Mouse (Mus musculus) macrophage (primary cell): ENCODE measurements around the gene Smchd1. TPM values are rescaled to one million over a fixed set of nuclear protein-coding genes. Genes with fewer than 3 reads are reported as not detected.
A peak's percentile ranks its signal among the peaks of the same experiment; 100 is the strongest.
"Not testable (repeated sequence)": the region's sequence is repeated elsewhere in the genome, so short reads cannot be mapped to it uniquely, and the experiment has no call there.

Source experiments
- H3K27ac ChIP-seq: fragments of 350-480 bp; formaldehyde crosslinking; 2 replicates; pipeline ENCODE4 v1.9.0; 2021
- H3K36me3 ChIP-seq: fragments of 350-480 bp; formaldehyde crosslinking; 2 replicates; pipeline ENCODE4 v1.9.0; 2021; ENCODE audit errors: inconsistent target
- H3K4me3 ChIP-seq: fragments of 350-480 bp; formaldehyde crosslinking; 2 replicates; pipeline ENCODE4 v1.9.0; 2021; ENCODE audit errors: inconsistent target
- H3K79me2 ChIP-seq: fragments of 350-480 bp; formaldehyde crosslinking; 2 replicates; pipeline ENCODE4 v1.9.0; 2021; ENCODE audit errors: inconsistent target
- WGBS: methylation state at CpG from one replicate; pipeline ENCODE4 v1.1.7; 2026; ENCODE audit warnings: inconsistent platforms; ENCODE audit not compliant: missing documents; 5-methylcytosine and 5-hydroxymethylcytosine counted together
- polyA plus RNA-seq: library from polyadenylated mRNA; stranded (reverse); fragments of 250-400 nt; gene quantifications from 3 replicates; pipeline ENCODE4 v1.2.4, GENCODE M21; 2018; ENCODE audit warnings: inconsistent platforms

Smchd1 gene
- polyA plus RNA-seq, 1 experiment from 2014 or later: 34.4 TPM

- no peak overlapping the region for H3K4me3 ChIP-seq
- 96% methylated on average over 14 of the region's 14 CpGs for whole genome bisulfite sequencing
- H3K27ac ChIP-seq: no peak overlapping the region
- peaks cover 34% of the 10 kb centered on the region for H3K36me3 ChIP-seq
- no peaks in the 10 kb centered on the region for H3K79me2 ChIP-seq
Observed at GRCm38 (mm10) chr17:71380346-71380745, 94.8 kb downstream of the Smchd1 start.

- no peak overlapping the region for H3K27ac ChIP-seq
- WGBS: 91% methylated on average over 4 of the region's 4 CpGs
- H3K4me3 ChIP-seq: no peak overlapping the region
- H3K79me2 ChIP-seq: no peaks in the 10 kb centered on the region
- peaks cover 47% of the 10 kb centered on the region for H3K36me3 ChIP-seq
Observed at GRCm38 (mm10) chr17:71377901-71378300, 97.2 kb downstream of the Smchd1 start.

DNA sequence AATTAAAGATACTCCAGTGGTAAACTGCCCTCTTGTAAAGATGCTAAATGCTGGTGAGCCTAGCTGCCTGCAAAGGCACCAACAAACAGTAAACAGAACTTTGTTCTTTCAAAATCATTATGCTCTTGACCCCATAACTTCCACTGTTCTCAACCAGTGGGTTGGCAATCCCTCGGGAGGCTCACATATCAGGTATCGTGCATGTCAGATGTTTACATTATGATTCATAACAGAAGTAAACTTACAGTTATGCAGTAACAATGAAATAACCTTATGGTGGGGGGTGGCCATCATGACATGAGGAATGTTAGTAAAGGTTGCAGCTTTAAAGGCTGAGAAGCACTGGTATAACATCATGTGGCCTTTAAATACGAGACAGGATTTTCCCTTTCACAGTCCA is 119.6 kb downstream of the Smchd1 start:
- Histone ChIP-seq H3K4me3 (no peak overlapping the region), H3K27ac (no peak overlapping the region), H3K36me3 (peaks cover 81% of the 10 kb centered on the region), H3K79me2 (no peaks in the 10 kb centered on the region)
- WGBS: 92% methylated on average over 3 of the region's 3 CpGs

DNA sequence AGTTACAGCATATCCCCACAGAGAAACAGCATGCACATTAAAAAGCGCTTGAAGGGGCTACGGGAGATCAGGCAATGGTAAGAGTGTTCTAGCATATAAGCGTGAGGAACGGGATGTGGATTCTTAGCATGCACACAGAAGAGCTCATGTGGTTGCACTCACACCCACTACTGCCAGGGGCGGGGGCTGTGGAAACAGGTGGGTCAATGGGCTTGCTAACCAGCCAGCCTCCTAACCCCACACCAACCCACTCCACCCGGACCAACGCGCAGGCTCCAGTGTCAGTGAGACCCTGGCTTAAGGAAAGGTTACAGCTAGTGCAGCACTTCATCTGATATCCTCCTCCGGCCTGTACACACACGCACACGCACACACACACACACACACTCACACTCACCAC is 120.9 kb downstream of the Smchd1 start:
- WGBS: 92% methylated on average over 11 of the region's 11 CpGs
- H3K4me3 ChIP-seq: no peak overlapping the region
- H3K36me3 ChIP-seq: peaks cover 81% of the 10 kb centered on the region
- no peak overlapping the region for H3K27ac ChIP-seq
- H3K79me2 ChIP-seq: no peaks in the 10 kb centered on the region

- H3K36me3 ChIP-seq: peaks cover 90% of the 10 kb centered on the region
- H3K27ac ChIP-seq: no peak overlapping the region
- 90% methylated on average over 3 of the region's 3 CpGs for WGBS
- H3K4me3 ChIP-seq: no peak overlapping the region
- H3K79me2 ChIP-seq: no peaks in the 10 kb centered on the region
Observed at GRCm38 (mm10) chr17:71348188-71348587, 127.0 kb downstream of the Smchd1 start.

DNA sequence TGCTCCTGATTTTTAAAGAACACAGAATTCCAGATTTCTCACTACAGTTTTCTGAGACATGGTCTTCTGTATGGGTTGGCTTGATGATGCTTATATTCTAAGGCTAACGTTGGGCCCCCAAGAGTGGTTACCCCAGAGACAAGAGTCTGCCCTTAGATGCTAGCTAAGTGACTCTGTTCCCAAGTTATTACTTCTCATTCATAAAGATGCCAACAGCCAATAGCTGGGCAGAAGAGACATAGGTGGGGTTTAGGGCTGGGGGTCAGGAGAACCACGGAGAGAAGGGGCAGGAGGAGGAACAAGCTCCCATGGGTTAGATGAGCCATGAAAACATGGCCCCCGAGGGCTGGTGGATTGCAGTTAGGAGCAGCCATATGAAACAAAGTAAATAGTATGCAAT is 133.1 kb downstream of the Smchd1 start:
- H3K27ac ChIP-seq: no peak overlapping the region
- peaks cover 33% of the 10 kb centered on the region for H3K36me3 ChIP-seq
- no peaks in the 10 kb centered on the region for H3K79me2 ChIP-seq
- WGBS: 88% methylated on average over 3 of the region's 3 CpGs
- H3K4me3 ChIP-seq: no peak overlapping the region

DNA sequence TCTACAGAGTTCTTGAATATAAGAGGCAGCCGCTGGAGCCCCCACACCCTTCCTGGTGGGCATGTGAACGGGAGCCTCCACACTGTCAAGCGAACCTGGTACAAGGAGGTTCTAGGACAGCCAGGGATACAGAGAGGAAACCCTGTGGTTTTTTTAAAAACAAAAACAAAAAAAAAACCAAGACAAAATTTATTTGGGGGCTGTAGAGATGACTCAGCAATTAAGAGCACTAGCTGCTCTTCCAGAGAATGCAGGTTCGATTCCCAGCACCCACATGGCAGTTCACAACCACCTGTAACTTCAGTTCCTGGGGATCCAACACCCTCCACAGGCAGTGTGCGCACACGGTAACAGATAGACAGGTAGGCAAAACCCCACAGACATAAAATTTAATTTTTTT is 136.5 kb downstream of the Smchd1 start:
- 95% methylated on average over 6 of the region's 6 CpGs for WGBS
- peaks cover 4% of the 10 kb centered on the region; the same call in 1 of the 2 replicates for H3K36me3 ChIP-seq
- no peak overlapping the region for H3K4me3 ChIP-seq
- no peak overlapping the region for H3K27ac ChIP-seq
- H3K79me2 ChIP-seq: no peaks in the 10 kb centered on the region

GRCm38 (mm10) chr17:71337546-71337945 is 137.6 kb downstream of the Smchd1 start:
- no peaks in the 10 kb centered on the region for H3K36me3 ChIP-seq
- no peak overlapping the region for H3K27ac ChIP-seq
- no peaks in the 10 kb centered on the region for H3K79me2 ChIP-seq
- no peak overlapping the region for H3K4me3 ChIP-seq
- 17% methylated on average over 9 of the region's 9 CpGs for WGBS

- Histone ChIP-seq H3K79me2 (no peaks in the 10 kb centered on the region), H3K4me3 (no peak overlapping the region), H3K36me3 (no peaks in the 10 kb centered on the region), H3K27ac (no peak overlapping the region)
- WGBS: 95% methylated on average over 8 of the region's 8 CpGs
Observed at GRCm38 (mm10) chr17:71336421-71336820, 138.7 kb downstream of the Smchd1 start.

DNA sequence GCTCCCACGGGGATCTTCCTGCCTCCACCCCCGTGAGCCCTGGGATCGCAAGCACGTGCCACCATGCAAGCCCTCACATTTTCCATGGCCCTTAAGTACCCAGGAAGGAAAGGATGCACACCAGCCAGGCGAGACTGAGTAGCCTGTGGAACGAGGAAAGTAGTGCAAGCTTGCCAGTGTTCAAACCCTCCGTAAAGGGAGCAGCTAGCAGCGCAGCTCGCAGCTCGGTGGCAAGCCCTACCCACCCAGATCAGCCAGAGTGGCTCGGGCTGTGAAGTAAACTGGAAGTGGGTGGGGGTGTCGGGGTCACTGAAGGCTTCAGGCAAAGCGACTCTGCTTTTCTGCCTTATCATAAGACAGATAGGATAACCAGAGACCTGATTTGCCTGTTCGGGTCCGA is 142.8 kb downstream of the Smchd1 start:
- H3K36me3 ChIP-seq: no peaks in the 10 kb centered on the region
- WGBS: 82% methylated on average over 15 of the region's 15 CpGs
- H3K27ac ChIP-seq: no peak overlapping the region
- no peaks in the 10 kb centered on the region for H3K79me2 ChIP-seq
- H3K4me3 ChIP-seq: no peak overlapping the region

GRCm38 (mm10) chr17:71320731-71321130 is 154.4 kb downstream of the Smchd1 start:
- H3K36me3 ChIP-seq, H3K4me3 ChIP-seq, H3K79me2 ChIP-seq, H3K27ac ChIP-seq: not testable (repeated sequence)
- 88% methylated on average over 7 of the region's 8 CpGs for WGBS

DNA sequence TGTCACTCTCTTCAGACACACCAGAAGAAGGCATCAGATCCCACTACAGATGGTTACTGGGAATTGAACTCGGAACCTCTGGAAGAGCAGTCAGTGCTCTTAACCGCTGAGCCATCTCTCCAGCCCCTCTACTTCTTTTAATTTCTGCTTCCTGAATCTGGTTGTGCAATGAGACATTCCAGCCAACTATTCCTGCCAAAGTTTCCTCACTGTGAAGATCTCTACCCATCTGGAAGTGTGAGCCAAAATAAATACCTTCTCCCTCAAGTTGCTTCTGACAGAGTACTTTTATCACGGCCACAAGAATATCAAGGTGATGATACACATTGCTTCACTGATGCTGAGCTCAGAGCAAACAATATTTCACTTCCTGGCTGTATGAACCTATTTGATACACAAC is 155.8 kb downstream of the Smchd1 start:
- Histone ChIP-seq H3K36me3 (no peaks in the 10 kb centered on the region), H3K27ac (no peak overlapping the region), H3K79me2 (no peaks in the 10 kb centered on the region), H3K4me3 (no peak overlapping the region)
- 95% methylated on average over 3 of the region's 3 CpGs for WGBS

- H3K79me2 ChIP-seq: no peaks in the 10 kb centered on the region
- 95% methylated on average over 4 of the region's 4 CpGs for WGBS
- H3K27ac ChIP-seq: no peak overlapping the region
- H3K4me3 ChIP-seq: no peak overlapping the region
- no peaks in the 10 kb centered on the region for H3K36me3 ChIP-seq
Observed at GRCm38 (mm10) chr17:71317571-71317970, 157.6 kb downstream of the Smchd1 start.

DNA sequence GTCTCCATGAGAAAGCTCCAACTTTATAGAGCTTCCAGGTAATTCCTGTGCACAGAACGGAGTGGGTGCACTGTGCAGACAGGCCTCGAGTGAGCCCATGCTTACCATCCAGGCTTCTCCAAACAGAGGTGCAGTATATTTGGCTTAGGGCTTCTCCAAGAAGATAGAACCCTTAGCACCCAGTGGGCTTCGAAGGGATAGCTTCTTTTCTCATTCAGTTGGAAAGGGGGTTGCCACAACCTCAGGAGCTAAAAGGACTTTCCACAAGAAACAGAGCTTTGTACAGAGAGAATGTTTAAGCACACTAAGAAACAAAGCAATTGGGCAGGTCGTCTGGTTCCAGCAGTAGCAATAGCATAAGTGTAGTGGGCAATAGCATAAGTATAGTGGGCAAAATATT is 160.8 kb downstream of the Smchd1 start:
- Histone ChIP-seq H3K36me3 (no peaks in the 10 kb centered on the region), H3K79me2 (peaks cover 13% of the 10 kb centered on the region), H3K27ac (no peak overlapping the region), H3K4me3 (no peak overlapping the region)
- WGBS: 89% methylated on average over 4 of the region's 4 CpGs

- 19% methylated on average over 20 of the region's 20 CpGs for WGBS
- Histone ChIP-seq H3K4me3 (peak within 1 kb of the TSS; percentile 43), H3K79me2 (peaks cover 40% of the 10 kb centered on the region), H3K27ac (peak within 1 kb of the TSS; percentile 54), H3K36me3 (no peaks in the 10 kb centered on the region)
Observed at GRCm38 (mm10) chr17:71311340-71312171, 163.6 kb downstream of the Smchd1 start, which contains the start of gene Emilin2. Gene Emilin2 (minus strand): TSS chr17:71311978.
